Mouse (Mus musculus): Measurements from ENCODE around the gene Mrtfa.

- TF ChIP-seq POLR2A (IDR thresholded peaks at IDR 0.05; ENCODE audit: borderline replicate concordance, extremely low read depth, insufficient read depth, insufficient read length, poor library complexity, severe bottlenecking) (no peak), CTCF (IDR thresholded peaks at IDR 0.05; ENCODE audit: borderline replicate concordance, extremely low read depth, insufficient read depth, insufficient read length) (no peak)
Observed at GRCm38 (mm10) chr15:80988331-80988730, 202.2 kb downstream of the Mrtfa start.
